Mouse (Mus musculus) common myeloid progenitor, adult 5-6 weeks (primary cell): ENCODE results near the gene Nav3. TPM values are rescaled to one million over a fixed set of nuclear protein-coding genes. Genes with fewer than 3 reads are reported as not detected.

Experiments used
- ATAC-seq: replicated peaks from 2 replicates; pipeline ENCODE4 v1.8.0; 2016; ENCODE audit warnings: low read depth, mild to moderate bottlenecking, moderate TSS enrichment, inconsistent platforms; ENCODE audit not compliant: poor library complexity, severe bottlenecking
- total RNA-seq: library from RNA; stranded (forward); fragments of 200-1000, 187-1606 nt; gene quantifications from 2 replicates; pipeline ENCODE4 v1.2.3, GENCODE M21; 2017

Gene Nav3
- total RNA-seq, 1 experiment from 2014 or later: not detected

DNA sequence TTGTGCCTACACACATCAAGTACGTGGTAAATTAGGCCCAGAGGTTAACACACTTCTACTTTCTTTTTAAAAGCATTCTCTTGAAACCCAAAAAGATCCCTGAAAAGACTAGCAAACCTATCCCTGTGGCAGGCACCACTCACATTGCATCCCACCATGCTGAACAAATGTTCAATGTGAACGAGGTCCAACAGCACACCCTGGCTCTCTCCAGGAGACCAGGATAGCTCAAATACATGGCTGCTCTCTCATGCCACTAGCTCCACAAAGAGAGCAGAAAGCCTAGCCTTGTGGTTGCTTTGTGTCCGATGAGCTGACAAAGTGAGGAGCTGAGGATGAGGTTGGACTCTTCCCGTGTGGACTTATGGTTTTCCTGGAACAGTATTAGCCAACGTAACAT, 249.6 kb downstream of the Nav3 start:
- no peak for ATAC-seq

DNA sequence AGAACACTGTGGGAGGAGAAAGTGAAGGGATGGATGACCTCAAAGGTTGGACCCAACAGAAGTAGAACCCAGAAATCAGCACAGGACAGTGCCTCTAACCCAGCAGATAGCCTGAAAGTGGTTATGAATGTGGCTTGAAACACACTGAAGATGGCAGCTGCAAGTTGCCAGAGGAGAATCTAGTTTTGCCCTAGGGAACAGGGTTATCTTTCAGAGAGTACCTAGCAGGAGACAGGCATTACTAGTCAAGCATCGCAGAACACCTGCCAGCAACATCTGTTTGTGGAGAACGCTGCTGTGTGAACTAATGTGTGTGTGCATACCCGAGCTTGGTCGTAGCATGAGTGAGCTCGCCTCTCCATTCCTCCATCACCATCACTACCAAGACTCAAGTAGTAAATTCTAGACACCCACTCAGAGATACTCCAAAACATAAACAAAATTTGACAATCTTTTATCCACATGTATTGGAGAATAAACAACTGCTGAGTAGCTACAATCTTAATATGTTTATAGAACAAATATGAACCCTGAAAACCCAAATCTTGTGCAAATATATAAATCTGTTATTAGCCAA, 251.8 kb downstream of the Nav3 start:
- no peak for ATAC-seq

GRCm38 (mm10) chr10:110192881-110193280, 263.1 kb downstream of the Nav3 start:
- no peak for ATAC-seq

GRCm38 (mm10) chr10:110192026-110192805, 263.8 kb downstream of the Nav3 start:
- ATAC-seq: no peak

DNA sequence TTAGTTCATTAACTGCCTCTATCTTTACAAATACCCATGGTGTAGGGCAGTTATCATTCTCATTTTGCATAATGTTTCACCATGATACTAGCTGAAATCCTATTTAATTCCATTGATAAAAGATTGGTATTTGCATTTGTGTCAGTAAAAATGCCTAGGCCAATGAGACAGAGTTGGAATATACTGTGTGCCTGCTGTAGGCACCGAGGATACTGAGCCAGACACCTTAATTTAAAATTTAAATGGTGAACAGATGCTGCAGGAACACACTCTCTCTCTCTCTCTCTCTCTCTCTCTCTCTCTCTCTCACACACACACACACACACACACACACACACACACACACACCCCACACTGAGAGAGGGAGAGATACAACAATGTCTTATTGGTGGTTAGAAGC, 269.8 kb downstream of the Nav3 start:
- ATAC-seq: no peak

DNA sequence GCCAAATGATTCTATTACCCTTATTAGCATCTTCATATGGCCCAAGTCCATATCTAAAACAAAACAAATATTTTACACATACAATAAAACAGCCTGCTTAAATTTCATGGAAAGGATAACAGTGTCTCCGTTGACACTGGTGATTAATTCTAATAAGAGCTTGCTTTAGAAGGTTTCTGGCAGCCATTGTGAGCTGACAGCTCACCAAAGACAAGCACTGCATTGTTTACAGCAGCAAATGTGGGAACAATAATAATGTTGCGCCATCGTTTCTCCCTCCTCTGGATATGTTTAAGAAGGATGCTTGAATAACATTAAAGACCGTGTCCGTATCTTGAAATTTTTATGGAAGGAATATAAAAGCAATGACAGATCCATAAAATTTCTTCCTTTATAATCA, 280.1 kb downstream of the Nav3 start:
- no peak for ATAC-seq

DNA sequence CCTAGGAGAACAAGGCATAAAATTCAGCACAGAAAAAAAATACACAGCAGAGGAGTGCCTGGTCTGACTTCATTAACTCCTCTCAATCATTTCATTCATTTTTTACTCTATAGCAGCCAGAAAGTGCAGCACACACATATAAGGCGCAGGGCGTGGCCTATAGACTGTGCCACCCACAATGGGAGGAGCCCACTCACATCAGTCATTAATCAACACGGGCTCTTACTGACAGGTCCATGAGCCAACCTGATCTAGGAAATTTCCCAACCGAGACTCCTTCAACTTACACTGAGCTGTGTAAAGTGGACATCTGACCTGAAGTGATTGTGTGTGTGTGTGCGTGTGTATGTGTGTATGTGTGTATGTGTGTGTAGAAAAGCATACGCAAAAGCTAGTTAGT, 286.6 kb downstream of the Nav3 start:
- no peak for ATAC-seq

DNA sequence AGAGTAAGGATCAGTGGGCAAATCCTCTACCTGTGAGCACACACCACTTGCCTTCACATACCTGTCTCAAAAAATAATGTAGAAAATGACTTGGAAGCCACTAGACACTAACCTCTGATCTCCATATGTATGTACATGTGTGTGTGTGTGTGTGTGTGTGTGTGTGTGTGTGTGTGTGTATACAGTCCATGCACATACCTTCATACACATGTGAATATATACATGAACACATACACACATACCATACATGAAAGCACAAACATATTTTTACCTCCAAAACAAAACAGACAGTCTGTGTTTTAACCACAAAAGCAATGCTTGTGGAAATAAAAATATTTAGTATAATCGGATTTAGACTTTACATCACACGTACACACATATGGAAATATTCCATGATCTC, 287.1 kb downstream of the Nav3 start:
- no peak for ATAC-seq

- no peak for ATAC-seq
Observed at GRCm38 (mm10) chr10:110162596-110162995, 293.4 kb downstream of the Nav3 start.

- ATAC-seq: no peak
Observed at GRCm38 (mm10) chr10:110160894-110161293, 295.1 kb downstream of the Nav3 start.

GRCm38 (mm10) chr10:110159548-110159947, 296.5 kb downstream of the Nav3 start:
- ATAC-seq: no peak

- no peak for ATAC-seq
Observed at GRCm38 (mm10) chr10:110158122-110158521, 297.9 kb downstream of the Nav3 start.

DNA sequence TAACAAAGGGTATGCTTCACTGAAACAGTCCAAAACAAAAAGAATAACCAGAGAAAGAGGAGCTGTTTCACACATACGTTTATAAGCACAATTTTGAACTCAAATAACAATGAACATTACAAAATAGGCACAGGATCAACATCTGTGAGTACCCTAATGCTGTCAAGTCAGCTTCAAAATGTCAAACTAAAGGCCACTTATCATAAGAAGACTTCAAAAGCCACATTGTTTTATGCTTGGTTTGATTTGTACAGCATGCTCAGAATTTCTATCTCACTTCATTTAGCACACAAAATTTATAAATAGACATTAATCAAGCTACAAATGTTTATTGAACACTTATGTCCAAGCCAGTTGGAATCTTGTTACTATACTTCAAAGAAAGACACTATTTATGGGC, 299.6 kb downstream of the Nav3 start:
- ATAC-seq: no peak

GRCm38 (mm10) chr10:110155494-110155893, 300.5 kb downstream of the Nav3 start:
- peak; percentile 83 for ATAC-seq

DNA sequence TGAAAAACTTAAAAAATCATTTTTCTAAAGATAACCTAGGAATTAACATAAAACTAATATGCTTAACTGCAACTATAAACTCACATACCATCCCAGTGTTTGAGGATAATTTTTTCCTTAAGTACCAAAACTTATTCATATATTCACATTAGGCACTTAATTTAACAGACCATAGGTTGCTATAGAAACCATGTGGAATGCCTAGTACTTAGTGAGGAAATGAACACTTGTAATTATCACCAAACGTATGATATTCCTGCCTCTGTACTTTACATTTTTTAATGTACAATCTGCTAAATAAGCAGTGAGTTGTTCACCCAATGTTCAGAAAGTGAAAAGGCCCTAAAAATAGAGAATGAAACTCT, 301.1 kb downstream of the Nav3 start:
- ATAC-seq: no peak

- ATAC-seq: no peak
Observed at GRCm38 (mm10) chr10:110154001-110154872, 301.8 kb downstream of the Nav3 start.

DNA sequence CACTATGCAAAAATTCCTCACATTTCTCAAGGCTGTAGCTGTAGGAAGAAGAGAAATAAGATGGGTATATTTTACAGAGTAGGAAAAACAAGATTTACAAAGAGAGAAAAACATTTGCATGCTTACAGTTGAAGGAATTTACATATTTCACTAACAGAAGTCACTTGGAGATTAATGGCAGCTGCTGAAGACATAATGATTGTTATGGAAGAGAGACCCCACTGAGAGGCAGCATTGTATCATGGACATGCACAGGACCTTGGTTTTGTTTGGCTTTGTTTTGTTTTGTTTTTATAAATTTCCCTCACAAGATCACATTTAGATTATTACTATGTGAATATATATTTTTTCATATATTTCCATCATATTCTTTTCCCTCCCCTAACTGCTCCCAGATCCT, 335.4 kb downstream of the Nav3 start:
- ATAC-seq: no peak

DNA sequence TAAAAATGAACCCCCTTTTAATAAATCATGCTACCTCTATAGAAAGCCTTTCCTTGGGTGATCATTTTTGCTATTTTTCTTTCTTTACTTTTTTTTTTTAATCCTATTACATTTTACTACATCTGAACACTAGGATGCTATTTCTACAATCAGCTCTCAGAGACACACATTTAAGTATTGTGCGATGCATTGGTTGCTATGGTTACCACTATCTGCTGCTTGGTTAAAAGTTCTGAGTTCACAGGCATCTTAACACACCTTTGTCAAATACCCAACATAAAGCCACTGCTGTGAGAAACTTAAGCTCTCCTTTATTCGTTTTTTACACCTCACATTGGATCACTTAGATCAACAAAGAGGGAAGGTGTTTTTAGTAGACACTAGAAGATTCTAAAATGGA, 338.7 kb downstream of the Nav3 start:
- ATAC-seq: no peak

- no peak for ATAC-seq
Observed at GRCm38 (mm10) chr10:110112669-110113458, 343.1 kb downstream of the Nav3 start.

- no peak for ATAC-seq
Observed at GRCm38 (mm10) chr10:110103255-110103654, 352.7 kb downstream of the Nav3 start.
